Mouse (Mus musculus): ENCODE data around the gene Nlrp4b. TPM values are rescaled to one million over a fixed set of nuclear protein-coding genes. Genes with fewer than 3 reads are reported as not detected.
"Not testable (repeated sequence)": the region's sequence is repeated elsewhere in the genome, so short reads cannot be mapped to it uniquely, and the experiment has no call there.

Gene Nlrp4b
- polyA plus RNA-seq (2016; fragmentation: Nextera tagmentation; extraction: Ambion mirVana) = not detected in 2 replicates

DNA sequence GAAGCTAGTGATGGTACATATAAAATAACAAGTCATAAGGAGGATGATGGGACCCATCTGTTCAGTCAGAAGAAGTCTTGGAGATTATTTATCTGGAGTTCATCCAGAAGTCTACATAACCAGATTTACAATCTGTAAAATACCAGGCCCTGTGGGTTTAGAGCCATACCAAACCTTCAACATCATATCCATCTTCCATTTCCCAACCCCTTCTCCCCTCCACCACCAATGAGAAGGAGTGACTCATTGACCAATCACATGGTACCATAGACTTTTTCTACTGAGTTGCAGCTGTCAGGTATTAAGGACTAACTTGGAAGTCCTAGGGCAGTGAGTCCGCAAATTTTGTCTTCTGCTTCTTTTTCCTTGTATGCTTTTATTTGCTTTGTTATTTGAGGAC, at the start of gene Nlrp4b:
Gene Nlrp4b (plus strand): TSS at position 301 of the 400 bp plus-strand sequence.
- Histone ChIP-seq H3K4me3 (no peak within 1 kb of the TSS), H3K27ac (no peak within 1 kb of the TSS), H3K27me3 (ENCODE audit: insufficient read depth, poor library complexity, severe bottlenecking) (no peaks in the 10 kb centered on the region), H3K4me1 (replicated peaks) (no peaks in the 10 kb centered on the region), H3K9me3 (peaks cover 59% of the 10 kb centered on the region), H3K36me3 (no peaks in the 10 kb centered on the region)
- DNase-seq (ENCODE audit: low spot score) = no peak
- WGBS = 95% methylated on average over 1 of the region's 1 CpGs

DNA sequence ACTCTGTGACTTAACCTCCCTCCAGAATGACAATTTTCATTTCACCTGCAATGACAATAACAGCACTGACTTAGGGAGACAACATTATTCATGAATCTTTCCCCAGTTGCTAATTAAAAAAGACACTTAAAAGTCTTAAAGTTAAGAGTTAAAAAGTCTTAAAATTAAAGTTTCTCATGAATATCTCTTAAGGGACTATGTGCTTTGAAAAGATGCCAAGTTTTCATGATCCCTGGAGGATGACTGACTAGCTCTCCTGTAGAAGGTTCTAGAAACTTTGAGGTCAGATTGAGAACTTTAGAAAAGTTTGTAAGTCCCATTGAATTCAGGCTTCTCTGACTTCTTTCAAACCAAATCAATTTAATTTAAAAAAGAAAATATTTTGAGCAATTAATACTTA, 66.7 kb downstream of the Nlrp4b start, which contains the start of gene Vmn1r71:
Gene Vmn1r71 (minus strand): TSS at position 101 of the 400 bp plus-strand sequence.
- Histone ChIP-seq H3K4me3 (no peak within 1 kb of the TSS), H3K27ac (no peak within 1 kb of the TSS), H3K4me1 (replicated peaks) (no peaks in the 10 kb centered on the region)

DNA sequence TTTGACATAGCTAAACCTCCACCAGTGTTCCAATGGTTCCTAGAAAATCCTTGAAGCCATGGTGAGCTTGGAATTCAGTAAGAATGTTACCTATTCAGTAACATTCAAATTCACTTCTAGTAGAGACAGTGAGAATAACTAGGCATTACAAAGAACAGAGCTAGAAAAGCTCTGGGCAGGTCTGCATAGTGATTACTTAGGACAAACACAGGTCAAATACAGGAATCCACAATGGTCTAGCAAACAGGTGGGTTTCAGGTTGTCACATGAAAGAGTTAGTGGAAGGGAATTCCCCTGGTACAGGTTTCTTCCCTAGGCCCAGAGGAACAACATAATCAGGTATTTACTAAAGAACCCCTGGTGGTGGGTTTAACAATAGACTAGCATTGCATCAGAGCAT, 70.0 kb downstream of the Nlrp4b start:
- not testable (repeated sequence) for H3K36me3 ChIP-seq; DNase-seq (ENCODE audit: low spot score); H3K4me3 ChIP-seq; H3K27ac ChIP-seq; H3K4me1 ChIP-seq (replicated peaks); H3K27me3 ChIP-seq (ENCODE audit: insufficient read depth, poor library complexity, severe bottlenecking)
- H3K9me3 ChIP-seq = peaks cover 43% of the 10 kb centered on the region

More for the DNA sequence above, 66.7 kb downstream of the Nlrp4b start, which contains the start of gene Vmn1r71:
- no peaks in the 10 kb centered on the region for H3K27me3 ChIP-seq (ENCODE audit: insufficient read depth, poor library complexity, severe bottlenecking)
- H3K36me3 ChIP-seq = no peaks in the 10 kb centered on the region
- DNase-seq (ENCODE audit: low spot score) = no peak
- H3K9me3 ChIP-seq = peaks cover 50% of the 10 kb centered on the region

Other genes with a start within 250 kb of the Nlrp4b start
- gene Vmn1r67, start 244.5 kb upstream of the Nlrp4b start, polyA plus RNA-seq (2016; fragmentation: Nextera tagmentation; extraction: Ambion mirVana) = not detected in 2 replicates
- gene Zik1, start 192.4 kb upstream of the Nlrp4b start, polyA plus RNA-seq (2016; fragmentation: Nextera tagmentation; extraction: Ambion mirVana) = 30.5 and 31.2 TPM in 2 replicates
- not detected in 2 replicates for gene Vmn1r68, start 129.3 kb upstream of the Nlrp4b start, polyA plus RNA-seq (2016; fragmentation: Nextera tagmentation; extraction: Ambion mirVana)
- gene Vmn1r69, start 74.1 kb upstream of the Nlrp4b start, polyA plus RNA-seq (2016; fragmentation: Nextera tagmentation; extraction: Ambion mirVana) = not detected in 2 replicates
- not detected in 2 replicates for gene Vmn1r70, start 56.3 kb upstream of the Nlrp4b start, polyA plus RNA-seq (2016; fragmentation: Nextera tagmentation; extraction: Ambion mirVana)
- gene Vmn1r71, start 66.6 kb downstream of the Nlrp4b start, polyA plus RNA-seq (2016; fragmentation: Nextera tagmentation; extraction: Ambion mirVana) = not detected in 2 replicates
- gene Zscan4b, start 217.3 kb downstream of the Nlrp4b start, polyA plus RNA-seq (2016; fragmentation: Nextera tagmentation; extraction: Ambion mirVana) = not detected in 2 replicates